Mouse (Mus musculus): ENCODE measurements at regions not wholly inside any gene's neighbourhood (a gene's known extent, or its start where the extent isn't known, plus 50 kb on each side); places are given as distances from the start of the nearest gene placed in this dataset.

- H3K27ac ChIP-seq (ENCODE audit: insufficient read depth, low read depth, low read length, poor library complexity, severe bottlenecking): no peak overlapping the region
- H3K9ac ChIP-seq (ENCODE audit: insufficient read depth, low read depth, low read length, poor library complexity, severe bottlenecking): no peak overlapping the region
- in situ Hi-C loops (cut with MboI; ENCODE audit: low sequenced_read_pairs in 2 of 2, unreplicated experiment in 2 of 2): no loop called here
- no peak for DNase-seq (ENCODE audit: low read depth, low spot score)
- H3K4me1 ChIP-seq (ENCODE audit: control insufficient read depth in 2 of 2, insufficient read depth in 2 of 2, low read length in 2 of 2, poor library complexity in 1 of 2): no peaks in the 10 kb centered on the region
- no peaks in the 10 kb centered on the region for H3K36me3 ChIP-seq (ENCODE audit: control insufficient read depth, insufficient read depth, low read length, poor library complexity, severe bottlenecking)
- H3K9me3 ChIP-seq (ENCODE audit: control insufficient read depth, insufficient read depth, low read depth, low read length): no peaks in the 10 kb centered on the region
- no peak overlapping the region for H3K4me3 ChIP-seq (ENCODE audit: insufficient read depth in 1 of 2, low read depth in 1 of 2, low read length in 2 of 2, poor library complexity in 1 of 2, severe bottlenecking in 1 of 2)
- TF ChIP-seq MAFK (IDR thresholded peaks at IDR 0.05; ENCODE audit: insufficient read depth, low read depth, low read length) (no peak), CHD2 (IDR thresholded peaks at IDR 0.05; ENCODE audit: low read depth, low read length) (no peak), ZC3H11A (IDR thresholded peaks at IDR 0.05; ENCODE audit: borderline replicate concordance, low read depth, low read length) (no peak), ZNF384 (IDR thresholded peaks at IDR 0.05; ENCODE audit: low read depth, low read length) (no peak), HCFC1 (IDR thresholded peaks at IDR 0.05; ENCODE audit: borderline replicate concordance, insufficient read depth, low read length) (no peak)
Measured at GRCm38 (mm10) chr15:4315897-4316296, 59.4 kb upstream of the Plcxd3 start.

Measured in ES-E14 (cell line).